17 mouse cellular contexts compared by ENCODE assay signal in the genomic region with DNA sequence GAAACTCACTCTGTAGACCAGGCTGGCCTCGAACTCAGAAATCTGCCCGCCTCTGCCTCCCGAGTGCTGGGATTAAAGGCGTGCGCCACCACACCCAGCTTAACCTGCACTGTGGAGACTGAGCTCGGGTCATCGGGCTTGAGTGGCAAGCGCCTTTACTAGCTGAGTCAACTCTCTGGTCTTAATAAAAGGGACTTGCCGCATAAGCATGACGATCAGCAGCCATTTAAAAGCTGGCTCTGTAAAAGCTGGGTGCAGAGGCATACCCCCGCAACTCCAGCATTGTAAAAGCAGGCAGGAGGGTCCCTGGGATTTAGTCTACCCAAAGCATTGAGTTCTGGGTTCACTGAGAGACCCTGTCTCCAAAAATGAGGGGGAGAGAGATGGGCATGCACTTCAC.
"Had no signal": no experiment of that assay in that cellular context is flagged by ENCODE, and none has a peak within 500 bp of the region (broad histone marks: within the 10 kb centered on the region; RNA-seq: fewer than 3 reads in every experiment).

No protein-coding gene starts in this region.

- H3K4me3 ChIP-seq: lung, embryonic 15.5 days; megakaryocyte, embryonic 14.5 days; midbrain, embryonic 13.5 days; midbrain, embryonic 15.5 days; neural tube, embryonic 12.5 days; stomach, embryonic 15.5 days had no signal

- DNase-seq: liver, postnatal 0 days; lung, adult 2 months; lung, postnatal 14 days; lung, postnatal 36 days; right cerebral cortex, postnatal 14 days; thymus, adult 18-20 months; thymus, postnatal 14 days; thymus, postnatal 36 days had no signal

- H3K9ac ChIP-seq: liver, postnatal 0 days; lung, embryonic 15.5 days; midbrain, embryonic 13.5 days; midbrain, embryonic 15.5 days; neural tube, embryonic 12.5 days; stomach, embryonic 15.5 days had no signal

- ATAC-seq: liver, postnatal 0 days; lung, postnatal 0 days; midbrain, embryonic 13.5 days; midbrain, embryonic 15.5 days had no signal

- H3K27ac ChIP-seq: lung, embryonic 15.5 days; macrophage; midbrain, embryonic 13.5 days; midbrain, embryonic 15.5 days; neural tube, embryonic 12.5 days; stomach, embryonic 15.5 days had no signal

- H3K4me2 ChIP-seq: lung, embryonic 15.5 days; midbrain, embryonic 11.5 days; midbrain, embryonic 13.5 days; midbrain, embryonic 15.5 days; neural tube, embryonic 12.5 days; stomach, embryonic 15.5 days had no signal

- H3K36me3 ChIP-seq: lung, embryonic 15.5 days; midbrain, embryonic 15.5 days; stomach, embryonic 15.5 days had no signal

- H3K4me1 ChIP-seq: lung, embryonic 15.5 days; megakaryocyte, embryonic 14.5 days; midbrain, embryonic 15.5 days; stomach, embryonic 15.5 days had no signal

- H3K27me3 ChIP-seq: lung, embryonic 15.5 days; midbrain, embryonic 13.5 days; midbrain, embryonic 15.5 days; neural tube, embryonic 12.5 days; stomach, embryonic 15.5 days had no signal

- H3K9me3 ChIP-seq: lung, embryonic 15.5 days; midbrain, embryonic 13.5 days; midbrain, embryonic 15.5 days; neural tube, embryonic 12.5 days; stomach, embryonic 15.5 days had no signal
